In the genomic region with DNA sequence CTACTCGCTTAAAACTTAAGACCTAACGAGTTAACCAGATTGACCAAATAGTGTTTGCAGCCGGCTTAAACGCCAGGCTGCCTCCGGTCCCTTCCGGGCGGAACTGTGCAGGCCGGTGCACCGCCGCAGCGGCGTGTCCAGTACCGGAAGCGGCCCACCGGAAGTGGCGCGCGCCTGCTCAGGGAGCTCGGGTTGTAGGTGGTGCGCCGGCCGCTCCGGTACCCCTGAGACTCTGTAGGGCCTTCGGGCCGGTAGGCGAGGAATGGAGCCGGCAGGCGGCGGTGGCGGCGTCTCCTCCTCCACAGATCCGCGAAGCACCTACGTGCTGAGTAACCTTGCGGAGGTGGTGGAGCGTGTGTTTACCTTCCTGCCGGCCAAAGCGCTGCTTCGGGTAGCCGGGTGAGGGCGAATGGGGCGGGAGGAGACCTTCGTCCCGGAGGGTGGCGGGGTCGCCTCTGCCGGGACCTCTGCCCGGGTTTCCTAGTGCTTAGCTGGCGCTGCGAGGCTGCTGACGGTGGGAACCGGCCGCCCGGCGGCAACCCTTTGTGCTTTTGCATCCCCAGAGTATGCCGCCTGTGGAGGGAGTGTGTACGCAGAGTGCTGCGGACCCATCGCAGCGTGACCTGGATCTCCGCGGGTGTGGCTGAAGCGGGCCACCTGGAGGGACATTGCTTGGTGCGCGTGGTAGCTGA, we compare ENCODE assay signal across 8 mouse cellular contexts. TPM values are rescaled to one million over a fixed set of nuclear protein-coding genes. Genes with fewer than 3 reads are reported as not detected.
DNase-seq lines count a peak whose midpoint lies in the region; ATAC-seq and TF ChIP-seq lines count a peak whose summit lies in the region.

TSS of gene Fbxo22 (plus strand) at position 136 of the 692 bp plus-strand sequence.

- peak; percentile 82 for DNase-seq in CD4-positive, CD25-positive, alpha-beta regulatory T cell, adult 2 months (ENCODE audit: low read depth, low spot score)
- DNase-seq in brain, embryonic 18.5 days (ENCODE audit: low read depth, low spot score): peak; percentile 50
- peak; percentile 88 for DNase-seq in liver, embryonic 11.5 days (ENCODE audit: low spot score)
- DNase-seq in spleen, postnatal 4 days (ENCODE audit: low spot score in 2 of 2): peak; percentile 81 to 90

- ATAC-seq in heart, embryonic 11.5 days (replicated peaks; ENCODE audit: insufficient number of reproducible peaks, low FRiP score, low TSS enrichment): peak; percentile 96
- peak; percentile 99 for ATAC-seq in kidney, embryonic 15.5 days (replicated peaks; ENCODE audit: low FRiP score)
- peak; percentile 97 for ATAC-seq in liver, embryonic 11.5 days (replicated peaks; ENCODE audit: low FRiP score)

- H3K27ac ChIP-seq in heart, embryonic 11.5 days (ENCODE audit: low read depth, low read length): peak within 1 kb of the TSS; percentile 88
- peak within 1 kb of the TSS; percentile 93 for H3K27ac ChIP-seq in kidney, embryonic 15.5 days
- H3K27ac ChIP-seq in liver, embryonic 11.5 days (ENCODE audit: low read depth, low read length): peak within 1 kb of the TSS; percentile 84

- under 1% methylated on average over 65 of the region's 65 CpGs for WGBS in heart, embryonic 11.5 days (ENCODE audit: insufficient replicate concordance)
- under 1% methylated on average over 65 of the region's 65 CpGs for WGBS in kidney, embryonic 15.5 days
- under 1% methylated on average over 65 of the region's 65 CpGs for WGBS in liver, embryonic 11.5 days

- peak within 1 kb of the TSS; percentile 88 for H3K4me2 ChIP-seq in heart, embryonic 11.5 days
- H3K4me2 ChIP-seq in kidney, embryonic 15.5 days: peak within 1 kb of the TSS; percentile 68
- peak within 1 kb of the TSS; percentile 89 for H3K4me2 ChIP-seq in liver, embryonic 11.5 days
- peak within 1 kb of the TSS; percentile 97 for H3K4me2 ChIP-seq in myocyte (ENCODE audit: low read depth)

- peaks cover 2% of the 10 kb centered on the region; the same call in 1 of the 2 replicates for H3K9me3 ChIP-seq in erythroblast, embryonic 14.5 days (ENCODE audit: control insufficient read depth, low read length)
- no peaks in the 10 kb centered on the region for H3K9me3 ChIP-seq in heart, embryonic 11.5 days (replicated peaks; ENCODE audit: control insufficient read depth, low read length)
- H3K9me3 ChIP-seq in kidney, embryonic 15.5 days (replicated peaks): no peaks in the 10 kb centered on the region
- no peaks in the 10 kb centered on the region for H3K9me3 ChIP-seq in liver, embryonic 11.5 days (ENCODE audit: control insufficient read depth, low read length)

- H3K36me3 ChIP-seq in erythroblast, embryonic 14.5 days (ENCODE audit: control insufficient read depth): peaks cover 28% of the 10 kb centered on the region
- no peaks in the 10 kb centered on the region; the same call in 1 of the 2 replicates for H3K36me3 ChIP-seq in heart, embryonic 11.5 days (ENCODE audit: control insufficient read depth, insufficient read depth, low read length)
- peaks cover 22% of the 10 kb centered on the region for H3K36me3 ChIP-seq in kidney, embryonic 15.5 days
- H3K36me3 ChIP-seq in liver, embryonic 11.5 days (ENCODE audit: control insufficient read depth, insufficient read depth, low read length): peaks cover 3% of the 10 kb centered on the region; the same call in 1 of the 2 replicates
- H3K36me3 ChIP-seq in myocyte (ENCODE audit: control insufficient read depth, insufficient read depth): peaks cover 4% of the 10 kb centered on the region

- peaks cover 24% of the 10 kb centered on the region for H3K4me1 ChIP-seq in erythroblast, embryonic 14.5 days (ENCODE audit: control insufficient read depth)
- peaks cover 20% of the 10 kb centered on the region for H3K4me1 ChIP-seq in heart, embryonic 11.5 days (ENCODE audit: control insufficient read depth, insufficient read depth, low read length)
- peaks cover 29% of the 10 kb centered on the region for H3K4me1 ChIP-seq in kidney, embryonic 15.5 days
- H3K4me1 ChIP-seq in liver, embryonic 11.5 days (replicated peaks; ENCODE audit: control insufficient read depth, insufficient read depth, low read length): peaks cover 10% of the 10 kb centered on the region

- H3K27me3 ChIP-seq in erythroblast, embryonic 14.5 days (ENCODE audit: control insufficient read depth): no peaks in the 10 kb centered on the region
- no peaks in the 10 kb centered on the region for H3K27me3 ChIP-seq in heart, embryonic 11.5 days (ENCODE audit: control insufficient read depth, insufficient read depth, low read length)
- no peaks in the 10 kb centered on the region for H3K27me3 ChIP-seq in kidney, embryonic 15.5 days
- H3K27me3 ChIP-seq in liver, embryonic 11.5 days (replicated peaks; ENCODE audit: control insufficient read depth, insufficient read depth, low read length): no peaks in the 10 kb centered on the region
- H3K27me3 ChIP-seq in myocyte (ENCODE audit: control insufficient read depth, insufficient read depth, insufficient read length): no peaks in the 10 kb centered on the region

- H3K79me2 ChIP-seq in myocyte (ENCODE audit: control insufficient read depth, insufficient read depth): peaks cover 22% of the 10 kb centered on the region

- H3K9ac ChIP-seq in heart, embryonic 11.5 days (ENCODE audit: low read depth, low read length): peak within 1 kb of the TSS; percentile 89
- peak within 1 kb of the TSS; percentile 80 for H3K9ac ChIP-seq in kidney, embryonic 15.5 days
- peak within 1 kb of the TSS; percentile 92 for H3K9ac ChIP-seq in liver, embryonic 11.5 days (ENCODE audit: low read depth, low read length)

- peak within 1 kb of the TSS; percentile 46 for H3ac ChIP-seq in myocyte (ENCODE audit: control insufficient read depth, insufficient read length)

- H3K4me3 ChIP-seq in erythroblast, embryonic 14.5 days (replicated peaks): peak within 1 kb of the TSS; percentile 74
- peak within 1 kb of the TSS; percentile 90 for H3K4me3 ChIP-seq in heart, embryonic 11.5 days (ENCODE audit: low read depth, low read length)
- peak within 1 kb of the TSS; percentile 83 for H3K4me3 ChIP-seq in kidney, embryonic 15.5 days (replicated peaks)
- peak within 1 kb of the TSS; percentile 90 for H3K4me3 ChIP-seq in liver, embryonic 11.5 days (ENCODE audit: low read depth, low read length)
- peak within 1 kb of the TSS; percentile 61 for H3K4me3 ChIP-seq in myocyte

- TF ChIP-seq POLR2A in myocyte (IDR thresholded peaks at IDR 0.05; ENCODE audit: insufficient read length, low read depth): peak; percentile 94

TF ChIP-seq in myocyte, 11 proteins besides CTCF, POLR2A, EP300 and RAD21:
- no peak for TF ChIP-seq USF1 (IDR thresholded peaks at IDR 0.05; ENCODE audit: low read depth)
- peak; percentile 98 for TF ChIP-seq POLR2AphosphoS2 (IDR thresholded peaks at IDR 0.05; ENCODE audit: insufficient read length, low read depth)
- peak in 1 of 3 experiments; percentile 31 for TF ChIP-seq MYOG (IDR thresholded peaks at IDR 0.05; ENCODE audit: control insufficient read depth in 1 of 3, insufficient read depth in 1 of 3, insufficient read length in 2 of 3, low read depth in 2 of 3)
- no peak for TF ChIP-seq TCF3 (IDR thresholded peaks at IDR 0.05; ENCODE audit: insufficient read length, low read depth)
- no peak for TF ChIP-seq SRF (IDR thresholded peaks at IDR 0.05; ENCODE audit: control insufficient read depth, insufficient read length, low read depth)
- no peak for TF ChIP-seq CEBPB (IDR thresholded peaks at IDR 0.05; ENCODE audit: insufficient read depth, poor library complexity, severe bottlenecking)
- TF ChIP-seq MAX (IDR thresholded peaks at IDR 0.05; ENCODE audit: low read depth): no peak
- no peak for TF ChIP-seq TCF12 (IDR thresholded peaks at IDR 0.05; ENCODE audit: insufficient read depth, poor library complexity, severe bottlenecking)
- peak in 1 of 3 experiments; percentile 20 for TF ChIP-seq MYOD1 (IDR thresholded peaks at IDR 0.05; ENCODE audit: control insufficient read depth in 1 of 3, insufficient read length in 2 of 3, low read depth in 2 of 3)
- no peak for TF ChIP-seq REST (IDR thresholded peaks at IDR 0.05; ENCODE audit: insufficient read depth, insufficient read length)
- TF ChIP-seq E2F4 (IDR thresholded peaks at IDR 0.05; ENCODE audit: insufficient read depth): no peak

RNA-seq across cellular contexts. Expression of gene Fbxo22, which starts in this region (rescaled TPM):
- 0.19 and 0.52 TPM in 2 replicates for polyA plus RNA-seq in erythroblast, embryonic 14.5 days (2012)
- polyA plus RNA-seq in heart, embryonic 11.5 days (2014; fragmentation: Nextera tagmentation; extraction: Ambion mirVana): 64.5 and 75.5 TPM in 2 replicates
- polyA plus RNA-seq in kidney, embryonic 15.5 days (2015; fragmentation: Nextera tagmentation; extraction: Ambion mirVana): 69.5 and 69.6 TPM in 2 replicates
- 52.0 and 57.9 TPM in 2 replicates for polyA plus RNA-seq in liver, embryonic 11.5 days (2014; fragmentation: Nextera tagmentation; extraction: Ambion mirVana)
- 22.1 TPM for polyA plus RNA-seq in myocyte (2012; fragmentation: generic; extraction: Trizol)

Comparison
In these comparisons a context has a peak if more than half of its experiments do, and no peak if none do; other contexts are left out.
1. Peak in every context shown above with its lines: DNase-seq, ATAC-seq, H3K4me3 ChIP-seq and H3K27ac ChIP-seq.
2. RNA of gene Fbxo22 (polyA plus RNA-seq): 69.5 to 69.6 TPM in kidney, embryonic 15.5 days, 64.5 to 75.5 TPM in heart, embryonic 11.5 days, 52.0 to 57.9 TPM in liver, embryonic 11.5 days and 22.1 TPM in myocyte (single experiment); 0.19 to 0.52 TPM in erythroblast, embryonic 14.5 days; every median in the first group is over 10 times any median in the second.